Mouse (Mus musculus) thymus, adult 2 months (tissue): ENCODE results near the gene Rapgefl1.

ENCODE experiments used
- CTCF ChIP-seq: fragments of 200-500 bp; IDR thresholded peaks from 2 replicates; pipeline ENCODE4 v1.5.1; 2012; ENCODE audit warnings: mild to moderate bottlenecking, control low read depth, low read length, moderate library complexity, borderline replicate concordance; ENCODE audit not compliant: control insufficient read depth, poor library complexity, insufficient read depth; ENCODE audit errors: extremely low read depth
- POLR2A ChIP-seq: fragments of 200-500 bp; IDR thresholded peaks from 2 replicates; pipeline ENCODE4 v1.6.1; 2012; ENCODE audit warnings: mild to moderate bottlenecking, low read length, control low read depth, moderate library complexity; ENCODE audit not compliant: control insufficient read depth, poor library complexity, insufficient read depth; ENCODE audit errors: extremely low read depth

GRCm38 (mm10) chr11:98869906-98870305, 33.3 kb downstream of the Rapgefl1 start:
- TF ChIP-seq POLR2A, result no peak
- no peak for TF ChIP-seq CTCF
